Mouse (Mus musculus) heart, embryonic 12.5 days (tissue): ENCODE results near the gene Xpnpep3. TPM values are rescaled to one million over a fixed set of nuclear protein-coding genes. Genes with fewer than 3 reads are reported as not detected.
"Not testable (repeated sequence)": the region's sequence is repeated elsewhere in the genome, so short reads cannot be mapped to it uniquely, and the experiment has no call there.

ENCODE experiments used
- ATAC-seq: fragments of 200-750 bp; cut with Nextera tagmentation; 2 replicates; pipeline ENCODE4 v1.8.0; 2017; ENCODE audit warnings: moderate TSS enrichment, moderate library complexity; ENCODE audit not compliant: insufficient number of reproducible peaks, low FRiP score
- H3K27ac ChIP-seq: fragments of 300-500 bp; sonication (generic); 2 replicates; pipeline ENCODE4 v1.5.1; 2016; ENCODE audit warnings: mild to moderate bottlenecking, moderate library complexity; ENCODE audit not compliant: poor library complexity, severe bottlenecking
- H3K27me3 ChIP-seq: fragments of 300-500 bp; sonication (generic); replicated peaks from 2 replicates; pipeline ENCODE4 v1.6.1; 2016; ENCODE audit warnings: mild to moderate bottlenecking, moderate library complexity
- H3K36me3 ChIP-seq: fragments of 300-500 bp; sonication (generic); 2 replicates; pipeline ENCODE4 v1.6.1; 2016; ENCODE audit warnings: mild to moderate bottlenecking, moderate library complexity
- H3K4me1 ChIP-seq: fragments of 300-500 bp; sonication (generic); replicated peaks from 2 replicates; pipeline ENCODE4 v1.6.1; 2016; ENCODE audit warnings: mild to moderate bottlenecking
- H3K4me2 ChIP-seq: fragments of 300-500 bp; sonication (generic); 2 replicates; pipeline ENCODE4 v1.6.1; 2016; ENCODE audit warnings: mild to moderate bottlenecking, moderate library complexity
- H3K4me3 ChIP-seq: fragments of 300-500 bp; sonication (generic); 2 replicates; pipeline ENCODE4 v1.5.1; 2016; ENCODE audit warnings: mild to moderate bottlenecking
- H3K9ac ChIP-seq: fragments of 300-500 bp; sonication (generic); 2 replicates; pipeline ENCODE4 v1.6.1; 2016; ENCODE audit warnings: mild to moderate bottlenecking, moderate library complexity
- H3K9me3 ChIP-seq: fragments of 300-500 bp; sonication (generic); replicated peaks from 2 replicates; pipeline ENCODE4 v1.6.1; 2016; ENCODE audit warnings: mild to moderate bottlenecking, moderate library complexity
- WGBS: fragments of 180-500 bp; shearing (Covaris S2); methylation state at CpG from one replicate; pipeline ENCODE4 v1.1.7; 2016; 5-methylcytosine and 5-hydroxymethylcytosine counted together
- polyA plus RNA-seq: library from polyadenylated mRNA; unstranded; fragments of >200 nt; fragmentation: Nextera tagmentation; extraction: Ambion mirVana; gene quantifications from 2 replicates; pipeline ENCODE4 v1.2.1, GENCODE M21; 2016

The Xpnpep3 gene
- polyA plus RNA-seq, 1 experiment from 2014 or later: 11.3 TPM

DNA sequence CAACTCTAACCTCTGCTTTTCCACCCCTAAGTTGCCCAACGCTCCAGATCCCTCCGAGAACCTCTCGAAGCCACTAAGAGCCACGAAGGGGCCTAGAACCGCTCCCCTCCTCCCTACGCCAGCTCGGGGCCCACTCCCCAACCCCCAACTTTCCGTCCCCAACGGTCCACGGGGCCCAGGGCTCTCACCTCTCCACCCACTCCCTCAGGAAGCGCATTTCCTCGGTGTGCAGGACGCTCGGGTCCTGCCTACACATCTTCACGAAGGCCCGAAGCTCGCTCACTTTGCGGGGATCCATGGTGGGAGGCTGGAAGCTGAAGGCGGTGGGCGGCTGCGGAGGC, 671 bp upstream of the Xpnpep3 start:
- WGBS: 0% methylated on average over 21 of the region's 21 CpGs
- no peak; the same call in 1 of the 2 replicates for ATAC-seq

GRCm38 (mm10) chr15:81405008-81405407, 5.1 kb downstream of the Xpnpep3 start:
- H3K9me3 ChIP-seq: no peaks in the 10 kb centered on the region
- no peak overlapping the region for H3K9ac ChIP-seq
- 86% methylated on average over 3 of the region's 3 CpGs for WGBS
- no peak overlapping the region for H3K4me2 ChIP-seq
- 0 out of 2 replicates have a peak, but pooled peaks cover 10% of the 10 kb centered on the region for H3K4me1 ChIP-seq
- no peak overlapping the region for H3K27ac ChIP-seq
- H3K4me3 ChIP-seq: no peak overlapping the region
- no peaks in the 10 kb centered on the region for H3K27me3 ChIP-seq
- no peak for ATAC-seq
- peaks cover 5% of the 10 kb centered on the region; the same call in 1 of the 2 replicates for H3K36me3 ChIP-seq

More for the DNA sequence above, 671 bp upstream of the Xpnpep3 start:
- H3K27ac ChIP-seq: peak overlapping the region; percentile 91
- peak overlapping the region; percentile 67 for H3K4me3 ChIP-seq
- peaks cover 11% of the 10 kb centered on the region for H3K36me3 ChIP-seq
- no peaks in the 10 kb centered on the region for H3K9me3 ChIP-seq
- peak overlapping the region; percentile 91 for H3K4me2 ChIP-seq
- peak overlapping the region; percentile 82 for H3K9ac ChIP-seq
- H3K4me1 ChIP-seq: peaks cover 15% of the 10 kb centered on the region; the same call in 1 of the 2 replicates
- H3K27me3 ChIP-seq: no peaks in the 10 kb centered on the region

DNA sequence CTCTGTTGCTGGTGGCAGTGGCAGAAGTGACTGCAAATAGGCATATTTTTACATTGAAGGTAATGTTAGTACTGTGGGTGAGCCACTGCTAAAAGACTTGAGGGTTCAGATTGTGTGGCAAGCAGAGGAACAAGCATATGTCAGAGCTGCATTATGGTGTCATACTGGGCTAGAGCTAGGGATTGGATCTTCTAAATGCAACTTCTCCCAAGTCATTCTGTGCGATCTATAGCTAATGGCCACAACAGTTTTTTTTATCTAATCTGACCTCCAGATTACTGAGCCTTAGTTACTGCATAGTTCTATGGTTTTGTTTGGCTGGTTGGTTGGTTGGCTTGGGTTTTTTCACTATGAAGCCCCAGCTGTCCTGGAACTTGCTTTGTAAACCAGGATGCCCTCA, 8.3 kb downstream of the Xpnpep3 start, which contains the start of gene Dnajb7:
TSS of gene Dnajb7 (minus strand) at position 101 of the 400 bp plus-strand sequence.
- ATAC-seq: no peak

GRCm38 (mm10) chr15:81416763-81417310, 16.9 kb downstream of the Xpnpep3 start:
- H3K9me3 ChIP-seq, H3K27ac ChIP-seq, H3K27me3 ChIP-seq, H3K4me1 ChIP-seq: not testable (repeated sequence)
- Histone ChIP-seq H3K36me3 (peaks cover 10% of the 10 kb centered on the region; the same call in 1 of the 2 replicates), H3K4me3 (peak overlapping the region; percentile 31), H3K4me2 (peak overlapping the region; percentile 64), H3K9ac (peak overlapping the region; percentile 34; the same call in 1 of the 2 replicates)
- WGBS: 6% methylated on average over 22 of the region's 22 CpGs
- ATAC-seq: peak; percentile 88

More for the DNA sequence above, 8.3 kb downstream of the Xpnpep3 start, which contains the start of gene Dnajb7:
- no peaks in the 10 kb centered on the region for H3K4me1 ChIP-seq
- H3K4me3 ChIP-seq: no peak within 1 kb of the TSS
- no peak within 1 kb of the TSS for H3K4me2 ChIP-seq
- no peaks in the 10 kb centered on the region for H3K27me3 ChIP-seq
- 92% methylated on average over 1 of the region's 1 CpGs for WGBS
- H3K36me3 ChIP-seq: peaks cover 4% of the 10 kb centered on the region; the same call in 1 of the 2 replicates
- no peak within 1 kb of the TSS for H3K9ac ChIP-seq
- no peaks in the 10 kb centered on the region for H3K9me3 ChIP-seq
- H3K27ac ChIP-seq: no peak within 1 kb of the TSS

DNA sequence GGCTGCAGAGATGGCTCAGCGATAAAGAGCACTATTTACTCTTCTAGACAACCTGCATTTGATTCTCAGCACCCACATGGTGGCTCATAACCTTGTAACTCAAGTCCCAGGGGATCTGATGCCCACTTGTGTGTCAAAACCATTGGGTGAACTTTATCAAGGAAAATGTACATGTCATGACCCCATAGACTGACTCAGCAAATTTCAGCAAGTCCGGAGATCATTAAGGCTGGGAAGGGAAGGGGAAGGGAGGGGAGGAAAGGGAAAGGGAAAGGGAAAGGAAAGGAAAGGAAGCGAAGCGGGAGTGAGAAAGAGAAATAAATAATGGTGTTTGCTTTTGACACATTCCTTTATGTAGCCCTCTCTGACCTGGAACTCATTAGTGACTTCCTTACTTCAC, 18.1 kb downstream of the Xpnpep3 start:
- Histone ChIP-seq H3K9ac (no peak overlapping the region), H3K9me3 (no peaks in the 10 kb centered on the region), H3K27me3 (no peaks in the 10 kb centered on the region), H3K27ac (no peak overlapping the region), H3K36me3 (peaks cover 7% of the 10 kb centered on the region; the same call in 1 of the 2 replicates), H3K4me1 (no peaks in the 10 kb centered on the region), H3K4me2 (no peak overlapping the region), H3K4me3 (no peak overlapping the region)
- ATAC-seq: no peak
- WGBS: 87% methylated on average over 4 of the region's 4 CpGs

DNA sequence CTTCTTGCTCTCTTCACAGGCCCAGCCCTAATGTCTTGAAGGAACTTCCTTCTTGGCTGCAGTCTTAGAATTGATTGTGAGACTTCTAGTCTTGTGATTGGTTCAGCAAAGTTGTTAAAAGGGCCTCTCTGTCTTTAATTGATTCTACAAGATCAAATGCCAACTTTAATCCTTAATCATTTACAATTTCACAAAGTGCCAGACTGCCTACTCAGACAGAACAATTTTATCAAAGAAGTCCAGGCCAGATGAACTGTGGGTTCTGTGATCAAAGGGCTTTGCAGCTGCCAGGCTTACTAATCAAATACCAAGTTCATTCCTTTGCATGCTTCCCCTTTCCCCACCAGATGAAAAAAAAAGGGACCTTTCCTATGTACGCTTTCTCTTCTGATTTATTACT, 21.5 kb downstream of the Xpnpep3 start:
- no peak overlapping the region for H3K4me2 ChIP-seq
- no peak overlapping the region for H3K4me3 ChIP-seq
- H3K9ac ChIP-seq: no peak overlapping the region
- peaks cover 6% of the 10 kb centered on the region; the same call in 1 of the 2 replicates for H3K36me3 ChIP-seq
- no peaks in the 10 kb centered on the region for H3K27me3 ChIP-seq
- no peaks in the 10 kb centered on the region for H3K9me3 ChIP-seq
- 80% methylated on average over 1 of the region's 1 CpGs for WGBS
- ATAC-seq: no peak
- H3K27ac ChIP-seq: no peak overlapping the region
- H3K4me1 ChIP-seq: no peaks in the 10 kb centered on the region

- Histone ChIP-seq H3K4me3 (no peak overlapping the region), H3K9ac (no peak overlapping the region), H3K9me3 (no peaks in the 10 kb centered on the region), H3K4me1 (no peaks in the 10 kb centered on the region), H3K27ac (no peak overlapping the region), H3K4me2 (no peak overlapping the region), H3K27me3 (no peaks in the 10 kb centered on the region), H3K36me3 (peaks cover 8% of the 10 kb centered on the region)
- ATAC-seq: no peak
- WGBS: 78% methylated on average over 7 of the region's 7 CpGs
Measured at GRCm38 (mm10) chr15:81422156-81422681, 22.3 kb downstream of the Xpnpep3 start.

GRCm38 (mm10) chr15:81425311-81425710, 25.4 kb downstream of the Xpnpep3 start:
- peaks cover 15% of the 10 kb centered on the region for H3K36me3 ChIP-seq
- no peak overlapping the region for H3K4me3 ChIP-seq
- no peak overlapping the region for H3K27ac ChIP-seq
- no peak overlapping the region for H3K4me2 ChIP-seq
- no peaks in the 10 kb centered on the region for H3K4me1 ChIP-seq
- WGBS: 85% methylated on average over 3 of the region's 3 CpGs
- no peaks in the 10 kb centered on the region for H3K9me3 ChIP-seq
- no peak overlapping the region for H3K9ac ChIP-seq
- no peaks in the 10 kb centered on the region for H3K27me3 ChIP-seq
- ATAC-seq: no peak

DNA sequence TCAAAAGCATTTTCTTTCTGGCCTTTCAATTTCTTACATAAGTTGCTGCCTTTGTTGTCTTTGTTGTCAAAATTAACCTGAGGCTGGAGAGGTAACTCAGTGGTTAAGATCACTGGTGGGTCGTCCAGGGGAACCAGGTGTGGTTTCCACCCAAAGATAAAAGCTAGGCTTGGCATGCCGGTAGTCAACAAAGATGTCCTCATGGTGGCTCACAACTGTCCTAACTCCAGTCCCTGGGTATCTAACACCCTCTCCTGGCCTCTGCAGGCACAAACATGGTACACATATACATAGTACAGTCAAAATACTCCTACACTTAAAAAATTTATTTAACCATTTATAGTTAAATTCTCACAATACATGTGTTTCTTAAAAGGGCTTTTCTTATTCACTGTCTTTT, 28.0 kb downstream of the Xpnpep3 start:
- WGBS: 73% methylated on average over 2 of the region's 2 CpGs
- Histone ChIP-seq H3K4me1 (no peaks in the 10 kb centered on the region), H3K9me3 (no peaks in the 10 kb centered on the region), H3K27me3 (no peaks in the 10 kb centered on the region), H3K36me3 (peaks cover 26% of the 10 kb centered on the region), H3K27ac (no peak overlapping the region), H3K4me2 (no peak overlapping the region), H3K4me3 (no peak overlapping the region), H3K9ac (no peak overlapping the region)
- no peak for ATAC-seq

GRCm38 (mm10) chr15:81431195-81431594, 31.3 kb downstream of the Xpnpep3 start:
- no peak overlapping the region for H3K4me2 ChIP-seq
- peaks cover 32% of the 10 kb centered on the region for H3K36me3 ChIP-seq
- no peak overlapping the region for H3K4me3 ChIP-seq
- no peak overlapping the region for H3K9ac ChIP-seq
- WGBS: 83% methylated on average over 1 of the region's 1 CpGs
- H3K27ac ChIP-seq: no peak overlapping the region
- no peaks in the 10 kb centered on the region for H3K27me3 ChIP-seq
- no peak for ATAC-seq
- no peaks in the 10 kb centered on the region for H3K9me3 ChIP-seq
- no peaks in the 10 kb centered on the region for H3K4me1 ChIP-seq

- Histone ChIP-seq H3K4me1 (no peaks in the 10 kb centered on the region), H3K4me3 (no peak overlapping the region), H3K27ac (no peak overlapping the region), H3K27me3 (no peaks in the 10 kb centered on the region), H3K9me3 (no peaks in the 10 kb centered on the region), H3K9ac (no peak overlapping the region), H3K4me2 (no peak overlapping the region), H3K36me3 (peaks cover 29% of the 10 kb centered on the region)
- 96% methylated on average over 1 of the region's 1 CpGs for WGBS
- ATAC-seq: no peak
Measured at GRCm38 (mm10) chr15:81438345-81438744, 38.4 kb downstream of the Xpnpep3 start.

GRCm38 (mm10) chr15:81439236-81439635, 39.3 kb downstream of the Xpnpep3 start:
- Histone ChIP-seq H3K27ac (no peak overlapping the region), H3K4me2 (no peak overlapping the region), H3K36me3 (peaks cover 29% of the 10 kb centered on the region), H3K9me3 (no peaks in the 10 kb centered on the region), H3K4me1 (no peaks in the 10 kb centered on the region), H3K9ac (no peak overlapping the region), H3K27me3 (no peaks in the 10 kb centered on the region), H3K4me3 (no peak overlapping the region)
- ATAC-seq: no peak
